Mouse (Mus musculus): ENCODE measurements around the gene Mllt6. TPM values are rescaled to one million over a fixed set of nuclear protein-coding genes. Genes with fewer than 3 reads are reported as not detected.

Mllt6 gene
- polyA plus RNA-seq, 1 experiment from 2014 or later, result 5.2 TPM

DNA sequence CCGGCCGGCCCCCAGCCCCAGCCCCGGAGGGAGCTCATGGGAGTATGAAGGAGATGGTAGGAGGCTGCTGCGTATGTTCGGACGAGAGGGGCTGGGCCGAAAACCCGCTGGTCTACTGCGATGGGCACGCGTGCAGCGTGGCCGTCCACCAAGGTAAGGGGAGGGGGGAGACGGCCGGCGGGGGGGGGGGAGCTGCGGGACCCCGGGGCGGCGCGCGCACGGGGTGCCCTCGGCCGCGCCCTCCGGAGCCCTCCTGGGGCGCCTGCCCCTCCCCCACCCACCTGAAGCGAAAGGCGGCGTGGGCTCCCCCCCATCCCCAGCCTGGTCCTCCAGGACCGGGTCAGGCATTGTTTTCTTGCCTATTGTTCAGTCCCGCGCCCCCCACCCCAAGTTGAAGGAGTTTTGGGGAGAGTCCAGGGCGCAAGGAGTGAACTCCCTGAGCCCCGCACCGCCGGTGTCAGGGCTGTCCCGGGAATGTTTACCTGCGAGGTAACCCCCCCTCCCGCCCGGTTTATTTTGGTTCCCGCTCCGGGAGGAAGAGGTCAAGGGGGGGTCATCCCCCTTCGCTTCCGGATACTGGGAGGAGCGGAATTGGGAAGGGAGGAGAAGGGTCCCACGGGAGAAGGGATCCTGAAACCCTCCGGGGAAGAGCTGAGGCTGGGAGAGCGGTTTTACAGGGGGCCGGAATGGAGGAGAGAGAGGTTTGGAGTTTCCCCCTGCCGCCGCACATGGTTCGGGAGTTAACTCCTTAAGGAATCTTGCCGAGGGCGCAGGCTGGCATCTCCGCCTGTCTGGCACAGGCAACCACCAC is 519 bp downstream of the Mllt6 start:
- Histone ChIP-seq H3K4me1 (ENCODE audit: insufficient read depth) (peaks cover 26% of the 10 kb centered on the region), H3K36me3 (ENCODE audit: insufficient read depth) (peaks cover 26% of the 10 kb centered on the region), H3K9ac (peak overlapping the region; percentile 76), H3K4me3 (ENCODE audit: low read depth, low read length) (peak overlapping the region; percentile 88), H3K27ac (ENCODE audit: low read depth) (peak overlapping the region; percentile 91), H3K9me3 (ENCODE audit: low read depth, low read length) (no peaks in the 10 kb centered on the region), H3K4me2 (peak overlapping the region; percentile 89), H3K27me3 (ENCODE audit: insufficient read depth, low read length) (peaks cover 17% of the 10 kb centered on the region)
- DNase-seq (peak; percentile 68), ATAC-seq (ENCODE audit: insufficient read depth) (0 out of 2 replicates have a peak, but pooled peaks have one; percentile 9)
- WGBS, result 1% methylated on average over 39 of the region's 57 CpGs
- no peak for TF ChIP-seq CTCF (IDR thresholded peaks at IDR 0.05; ENCODE audit: low read depth)

DNA sequence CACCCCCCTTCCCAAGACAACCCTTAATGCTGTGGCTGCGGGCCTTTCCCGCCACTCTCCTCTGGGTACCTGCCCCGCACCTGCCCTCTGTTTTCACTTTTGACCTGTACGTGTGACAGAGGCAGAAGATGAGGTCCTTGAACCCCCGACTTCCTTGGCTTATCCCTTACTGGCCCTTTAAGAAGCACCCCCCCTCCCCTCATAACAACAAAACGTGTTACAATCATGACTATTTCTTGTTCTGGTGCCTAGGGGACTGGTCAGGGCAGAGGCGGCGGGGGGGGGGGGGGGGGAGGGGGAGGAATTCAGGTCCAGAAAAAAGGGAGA is 1.1 kb downstream of the Mllt6 start:
- no peak for TF ChIP-seq CTCF (IDR thresholded peaks at IDR 0.05; ENCODE audit: low read depth)
- ATAC-seq (ENCODE audit: insufficient read depth) (no peak), DNase-seq (no peak)
- Histone ChIP-seq H3K27ac (ENCODE audit: low read depth) (peak overlapping the region; percentile 91), H3K4me1 (ENCODE audit: insufficient read depth) (peaks cover 25% of the 10 kb centered on the region), H3K9me3 (ENCODE audit: low read depth, low read length) (no peaks in the 10 kb centered on the region), H3K4me3 (ENCODE audit: low read depth, low read length) (peak overlapping the region; percentile 88), H3K4me2 (peak overlapping the region; percentile 89), H3K27me3 (ENCODE audit: insufficient read depth, low read length) (peaks cover 17% of the 10 kb centered on the region), H3K9ac (peak overlapping the region; percentile 76), H3K36me3 (ENCODE audit: insufficient read depth) (peaks cover 32% of the 10 kb centered on the region)
- WGBS, result under 1% methylated on average over 7 of the region's 8 CpGs

DNA sequence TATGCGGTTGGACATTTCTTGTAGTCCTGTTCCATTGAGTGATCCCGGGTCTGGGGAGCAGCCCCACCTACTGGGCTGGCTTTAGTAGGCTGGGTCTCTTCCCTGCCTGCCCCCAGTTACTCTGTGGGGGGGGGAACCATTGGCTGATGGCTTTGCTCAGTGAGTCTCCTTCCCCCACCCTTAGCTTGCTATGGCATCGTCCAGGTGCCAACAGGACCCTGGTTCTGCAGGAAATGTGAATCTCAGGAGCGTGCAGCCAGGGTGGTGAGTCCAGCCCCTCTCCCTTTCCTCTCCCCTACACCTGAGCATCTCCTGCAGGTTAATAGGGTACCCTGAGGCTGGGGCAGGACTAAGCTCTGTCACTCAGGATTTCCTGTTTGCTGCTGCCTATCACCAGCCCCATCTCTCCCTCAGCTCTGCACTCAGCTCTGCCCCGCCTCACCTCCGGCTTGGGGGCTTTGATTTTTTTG is 1.6 kb downstream of the Mllt6 start:
- Histone ChIP-seq H3K27me3 (ENCODE audit: insufficient read depth, low read length) (peaks cover 17% of the 10 kb centered on the region), H3K4me1 (ENCODE audit: insufficient read depth) (peaks cover 27% of the 10 kb centered on the region), H3K4me2 (peak overlapping the region; percentile 89), H3K4me3 (ENCODE audit: low read depth, low read length) (peak overlapping the region; percentile 88), H3K27ac (ENCODE audit: low read depth) (no peak overlapping the region), H3K36me3 (ENCODE audit: insufficient read depth) (peaks cover 37% of the 10 kb centered on the region), H3K9ac (no peak overlapping the region; the same call in 1 of the 2 replicates), H3K9me3 (ENCODE audit: low read depth, low read length) (no peaks in the 10 kb centered on the region)
- DNase-seq (peak; percentile 35), ATAC-seq (ENCODE audit: insufficient read depth) (no peak)
- peak; percentile 31 for TF ChIP-seq CTCF (IDR thresholded peaks at IDR 0.05; ENCODE audit: low read depth)
- WGBS, result 35% methylated on average over 6 of the region's 6 CpGs

DNA sequence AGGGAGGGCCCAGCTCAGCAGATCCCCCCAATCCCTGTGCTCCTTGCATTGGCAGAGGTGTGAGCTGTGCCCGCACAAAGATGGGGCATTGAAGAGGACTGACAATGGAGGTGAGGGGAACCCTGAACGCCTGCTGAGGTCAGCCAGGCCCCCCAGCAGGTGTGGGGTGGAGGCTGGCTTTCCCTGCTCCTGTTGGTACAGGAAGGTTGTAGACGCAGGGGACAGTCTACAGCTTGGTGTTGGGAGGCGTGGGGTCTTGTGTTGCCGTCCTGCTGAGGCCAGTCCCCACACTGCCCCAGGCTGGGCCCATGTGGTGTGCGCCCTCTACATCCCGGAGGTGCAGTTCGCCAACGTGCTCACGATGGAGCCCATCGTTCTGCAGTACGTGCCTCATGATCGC is 2.2 kb downstream of the Mllt6 start:
- Histone ChIP-seq H3K4me3 (ENCODE audit: low read depth, low read length) (peak overlapping the region; percentile 88; the same call in 1 of the 2 replicates), H3K4me1 (ENCODE audit: insufficient read depth) (peaks cover 33% of the 10 kb centered on the region), H3K4me2 (peak overlapping the region; percentile 89; the same call in 1 of the 2 replicates), H3K9me3 (ENCODE audit: low read depth, low read length) (no peaks in the 10 kb centered on the region), H3K27me3 (ENCODE audit: insufficient read depth, low read length) (peaks cover 17% of the 10 kb centered on the region), H3K9ac (no peak overlapping the region), H3K27ac (ENCODE audit: low read depth) (no peak overlapping the region), H3K36me3 (ENCODE audit: insufficient read depth) (peaks cover 43% of the 10 kb centered on the region)
- no peak for TF ChIP-seq CTCF (IDR thresholded peaks at IDR 0.05; ENCODE audit: low read depth)
- no peak for DNase-seq
- no peak for ATAC-seq (ENCODE audit: insufficient read depth)
- WGBS, result 93% methylated on average over 13 of the region's 13 CpGs

DNA sequence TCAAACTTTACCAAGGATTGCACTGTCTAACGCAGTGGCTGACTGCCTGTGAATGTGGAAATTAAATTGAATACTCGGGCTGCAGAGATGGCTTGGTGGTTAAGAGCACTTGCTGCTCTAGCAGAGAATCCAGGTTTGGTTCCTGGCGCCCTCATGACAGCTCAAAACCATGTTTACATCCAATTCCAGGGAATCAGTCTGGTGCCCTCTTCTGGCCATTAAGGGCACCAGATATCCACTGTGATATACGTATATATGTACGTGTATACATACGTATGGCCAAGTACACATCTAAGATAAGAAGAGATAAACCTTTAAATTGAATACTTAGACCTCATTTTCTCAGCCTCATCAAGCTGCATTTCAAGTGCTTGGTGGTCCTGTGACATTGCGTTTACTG is 3.0 kb downstream of the Mllt6 start:
- 82% methylated on average over 7 of the region's 7 CpGs for WGBS
- Histone ChIP-seq H3K9me3 (ENCODE audit: low read depth, low read length) (no peaks in the 10 kb centered on the region), H3K27ac (ENCODE audit: low read depth) (no peak overlapping the region), H3K4me3 (ENCODE audit: low read depth, low read length) (no peak overlapping the region), H3K9ac (no peak overlapping the region), H3K4me2 (no peak overlapping the region), H3K4me1 (ENCODE audit: insufficient read depth) (peaks cover 26% of the 10 kb centered on the region), H3K36me3 (ENCODE audit: insufficient read depth) (peaks cover 50% of the 10 kb centered on the region), H3K27me3 (ENCODE audit: insufficient read depth, low read length) (peaks cover 13% of the 10 kb centered on the region)
- peak; percentile 40 for DNase-seq
- peak; percentile 51 for TF ChIP-seq CTCF (IDR thresholded peaks at IDR 0.05; ENCODE audit: low read depth)
- no peak for ATAC-seq (ENCODE audit: insufficient read depth)

DNA sequence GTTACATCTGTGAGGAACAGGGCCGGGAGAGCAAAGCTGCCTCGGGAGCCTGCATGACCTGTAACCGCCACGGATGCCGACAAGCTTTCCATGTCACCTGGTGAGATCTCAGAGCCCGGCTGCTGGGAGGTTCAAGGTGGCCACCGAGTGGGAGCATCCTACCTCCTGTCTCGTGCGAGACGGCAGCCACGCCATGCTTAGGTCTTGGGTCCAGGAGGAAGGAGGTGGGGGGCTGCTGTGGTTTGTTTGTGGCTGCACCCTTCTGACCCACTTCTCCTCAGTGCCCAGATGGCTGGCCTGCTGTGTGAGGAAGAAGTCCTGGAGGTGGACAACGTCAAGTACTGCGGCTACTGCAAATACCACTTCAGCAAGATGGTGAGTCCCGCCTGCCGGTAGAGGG is 3.6 kb downstream of the Mllt6 start:
- no peak overlapping the region for H3K4me2 ChIP-seq
- no peak overlapping the region for H3K4me3 ChIP-seq (ENCODE audit: low read depth, low read length)
- H3K27ac ChIP-seq (ENCODE audit: low read depth), result no peak overlapping the region
- H3K36me3 ChIP-seq (ENCODE audit: insufficient read depth), result peaks cover 56% of the 10 kb centered on the region
- 82% methylated on average over 15 of the region's 15 CpGs for WGBS
- H3K9ac ChIP-seq, result no peak overlapping the region
- H3K27me3 ChIP-seq (ENCODE audit: insufficient read depth, low read length), result peaks cover 7% of the 10 kb centered on the region
- peaks cover 21% of the 10 kb centered on the region for H3K4me1 ChIP-seq (ENCODE audit: insufficient read depth)
- TF ChIP-seq CTCF (IDR thresholded peaks at IDR 0.05; ENCODE audit: low read depth), result no peak
- DNase-seq (no peak), ATAC-seq (ENCODE audit: insufficient read depth) (no peak)
- no peaks in the 10 kb centered on the region for H3K9me3 ChIP-seq (ENCODE audit: low read depth, low read length)

DNA sequence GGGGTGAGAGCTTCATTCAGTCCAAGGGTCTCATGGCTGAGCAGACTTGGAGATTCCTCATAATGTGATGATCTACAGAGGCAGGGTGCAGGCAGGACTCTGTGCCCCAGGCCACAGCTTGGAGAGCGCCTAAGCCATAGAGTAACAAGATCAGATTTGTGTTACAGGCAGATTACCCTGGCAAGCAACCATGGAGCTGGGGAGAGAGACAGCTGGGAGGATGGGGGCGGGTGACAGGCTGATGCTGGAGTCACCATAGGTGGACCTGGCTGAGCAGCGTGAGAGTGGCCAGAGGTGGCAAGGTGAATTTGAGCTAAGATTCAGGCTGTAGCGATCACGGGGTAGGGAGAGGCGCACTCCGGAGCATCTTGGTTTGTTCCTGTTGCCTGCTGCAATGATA is 4.9 kb downstream of the Mllt6 start:
- DNase-seq (no peak), ATAC-seq (ENCODE audit: insufficient read depth) (no peak)
- WGBS, result 90% methylated on average over 7 of the region's 7 CpGs
- TF ChIP-seq CTCF (IDR thresholded peaks at IDR 0.05; ENCODE audit: low read depth), result no peak
- H3K27ac ChIP-seq (ENCODE audit: low read depth), result no peak overlapping the region
- H3K27me3 ChIP-seq (ENCODE audit: insufficient read depth, low read length), result no peaks in the 10 kb centered on the region
- H3K4me2 ChIP-seq, result no peak overlapping the region
- H3K4me1 ChIP-seq (ENCODE audit: insufficient read depth), result peaks cover 18% of the 10 kb centered on the region
- no peaks in the 10 kb centered on the region for H3K9me3 ChIP-seq (ENCODE audit: low read depth, low read length)
- H3K4me3 ChIP-seq (ENCODE audit: low read depth, low read length), result no peak overlapping the region
- H3K9ac ChIP-seq, result no peak overlapping the region
- peaks cover 70% of the 10 kb centered on the region for H3K36me3 ChIP-seq (ENCODE audit: insufficient read depth)
